Mouse (Mus musculus) heart, postnatal 25 days (tissue): ENCODE measurements around the gene Arl8b. TPM values are rescaled to one million over a fixed set of nuclear protein-coding genes. Genes with fewer than 3 reads are reported as not detected.

Source experiments
- DNase-seq: peaks from one replicate; pipeline ENCODE4 v3.0.0; 2022; ENCODE audit warnings: low spot score
- intact Hi-C: fragments of 180-260 bp; cut with DNase I; formaldehyde crosslinking; loops from one replicate; pipeline ENCODE4 v1.15.1; 2025
- total RNA-seq, 2 experiments: library from RNA; stranded (reverse); gene quantifications; 2 replicates each; pipeline ENCODE4 v1.2.3; 2021

The Arl8b gene
- total RNA-seq, 2 experiments from 2014 or later, result 86.9 to 92.9 TPM

- intact Hi-C loops, result no loop called here
- no peak for DNase-seq
These were observed 87.5 kb downstream of the Arl8b start for GRCm38 (mm10) chr6:108870421-108870820.

GRCm38 (mm10) chr6:108871251-108871650, 88.4 kb downstream of the Arl8b start:
- intact Hi-C loops, result no loop called here
- DNase-seq, result no peak

Other genes starting within 250 kb of the Arl8b start
- 10 to 100 TPM; 30.2 to 62.0 TPM for gene Bhlhe40, start 122.5 kb upstream of the Arl8b start, total RNA-seq
- 10 to 100 TPM; 12.3 to 14.1 TPM for gene Edem1, start 45.5 kb downstream of the Arl8b start, total RNA-seq